In the genomic region with DNA sequence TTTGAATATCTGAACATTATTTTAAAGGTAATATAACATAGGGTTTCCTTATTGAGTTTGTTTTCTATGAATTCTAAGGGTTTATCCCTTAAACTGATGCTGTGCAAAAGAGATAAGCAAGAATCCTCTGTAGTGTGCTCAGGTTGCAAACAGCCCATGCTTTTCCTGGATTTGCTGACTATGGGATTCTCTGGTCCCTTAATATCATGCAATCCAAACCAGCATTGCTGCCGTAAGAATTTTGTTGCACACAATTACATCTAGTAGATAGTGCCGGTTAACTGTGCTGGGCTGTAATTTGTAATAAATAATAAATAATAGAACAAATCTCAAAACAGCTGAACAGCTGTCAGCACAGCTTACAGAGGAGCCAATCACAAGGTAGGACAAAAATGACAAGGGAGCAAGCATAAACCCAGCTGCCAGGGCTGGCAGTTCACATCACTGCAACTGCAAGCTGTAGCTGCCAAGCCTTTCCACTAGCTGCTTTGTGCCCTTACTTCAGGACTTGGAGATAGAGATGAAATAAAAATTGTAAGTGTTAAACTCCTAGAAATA, we compare ENCODE assay signal across 21 mouse cellular contexts.
DNase-seq lines count a peak whose midpoint lies in the region; ATAC-seq and TF ChIP-seq lines count a peak whose summit lies in the region.
"Had no signal": no experiment of that assay in that cellular context is flagged by ENCODE, and none has a peak within 500 bp of the region (broad histone marks: within the 10 kb centered on the region; RNA-seq: fewer than 3 reads in every experiment).

No protein-coding gene starts in this region.

- no peaks in the 10 kb centered on the region for H3K27me3 ChIP-seq in hindbrain, embryonic 13.5 days
- H3K27me3 ChIP-seq in hindbrain, embryonic 10.5 days (ENCODE audit: insufficient read depth, poor library complexity, severe bottlenecking): no peaks in the 10 kb centered on the region
- no peaks in the 10 kb centered on the region for H3K27me3 ChIP-seq in hindbrain, embryonic 16.5 days (replicated peaks; ENCODE audit: control insufficient read depth, insufficient read depth, low read length)
- no peaks in the 10 kb centered on the region for H3K27me3 ChIP-seq in neural tube, embryonic 15.5 days (replicated peaks)
- H3K27me3 ChIP-seq: heart, embryonic 13.5 days; intestine, embryonic 15.5 days; kidney, embryonic 15.5 days; limb, embryonic 13.5 days; neural tube, embryonic 12.5 days had no signal

- H3K4me2 ChIP-seq in hindbrain, embryonic 13.5 days: no peak overlapping the region
- H3K4me2 ChIP-seq in hindbrain, embryonic 16.5 days (ENCODE audit: low read length): no peak overlapping the region
- H3K4me2 ChIP-seq in neural tube, embryonic 15.5 days: no peak overlapping the region
- H3K4me2 ChIP-seq: heart, embryonic 13.5 days; intestine, embryonic 15.5 days; kidney, embryonic 15.5 days; limb, embryonic 13.5 days; neural tube, embryonic 12.5 days had no signal

- H3K9ac ChIP-seq in hindbrain, embryonic 13.5 days: no peak overlapping the region
- no peak overlapping the region for H3K9ac ChIP-seq in hindbrain, embryonic 16.5 days (ENCODE audit: low read depth, low read length)
- no peak overlapping the region for H3K9ac ChIP-seq in neural tube, embryonic 15.5 days (replicated peaks)
- H3K9ac ChIP-seq: forebrain, postnatal 0 days; heart, embryonic 13.5 days; intestine, embryonic 15.5 days; kidney, embryonic 15.5 days; limb, embryonic 13.5 days; liver, embryonic 14.5 days; neural tube, embryonic 12.5 days had no signal

- no peak for TF ChIP-seq CTCF in brain, embryonic 14.5 days (IDR thresholded peaks at IDR 0.05; ENCODE audit: borderline replicate concordance, extremely low read depth, insufficient read depth, insufficient read length)

- DNase-seq in hindbrain, embryonic 10.5 days (ENCODE audit: low spot score): no peak
- DNase-seq in brain, embryonic 14.5 days (ENCODE audit: low read depth): peak; percentile 53
- DNase-seq in gastrocnemius, postnatal 4 days (ENCODE audit: low spot score in 2 of 2): no peak
- DNase-seq in gastrocnemius, postnatal 10 days: no peak
- DNase-seq: adrenal gland, adult 2 months; cerebellum, adult 9-10 months; forebrain, postnatal 0 days; gastrocnemius, adult 2 months; heart, adult 18-20 months; heart, postnatal 36 days had no signal

- TF ChIP-seq POLR2A in brain, embryonic 14.5 days (IDR thresholded peaks at IDR 0.05; ENCODE audit: borderline replicate concordance, extremely low read depth, insufficient read depth, insufficient read length, poor library complexity, severe bottlenecking): no peak

- peak; percentile 54; the same call in 1 of the 2 replicates for ATAC-seq in hindbrain, embryonic 13.5 days (ENCODE audit: low FRiP score)
- peak; percentile 79 for ATAC-seq in hindbrain, embryonic 16.5 days
- ATAC-seq in neural tube, embryonic 15.5 days (ENCODE audit: low FRiP score): peak; percentile 90
- ATAC-seq: forebrain, postnatal 0 days; intestine, embryonic 15.5 days had no signal

- no peak overlapping the region for H3K27ac ChIP-seq in hindbrain, embryonic 13.5 days
- H3K27ac ChIP-seq in hindbrain, embryonic 10.5 days: no peak overlapping the region
- H3K27ac ChIP-seq in hindbrain, embryonic 16.5 days (ENCODE audit: low read depth, low read length): no peak overlapping the region
- H3K27ac ChIP-seq in neural tube, embryonic 15.5 days (replicated peaks): no peak overlapping the region
- H3K27ac ChIP-seq: gastrocnemius, adult 2 months; heart, embryonic 13.5 days; intestine, embryonic 15.5 days; kidney, embryonic 15.5 days; limb, embryonic 13.5 days; liver, embryonic 14.5 days; neural tube, embryonic 12.5 days; stomach, postnatal 0 days had no signal

- H3K36me3 ChIP-seq in hindbrain, embryonic 13.5 days: no peaks in the 10 kb centered on the region
- H3K36me3 ChIP-seq in hindbrain, embryonic 10.5 days: no peaks in the 10 kb centered on the region
- no peaks in the 10 kb centered on the region for H3K36me3 ChIP-seq in hindbrain, embryonic 16.5 days (ENCODE audit: control insufficient read depth, insufficient read depth, low read length)
- H3K36me3 ChIP-seq in neural tube, embryonic 15.5 days: no peaks in the 10 kb centered on the region
- H3K36me3 ChIP-seq: heart, embryonic 13.5 days; intestine, embryonic 15.5 days; kidney, embryonic 15.5 days; limb, embryonic 13.5 days; neural tube, embryonic 12.5 days had no signal

- WGBS in hindbrain, embryonic 13.5 days: 69% methylated on average over 2 of the region's 2 CpGs
- WGBS in hindbrain, embryonic 10.5 days: 90% methylated on average over 2 of the region's 2 CpGs
- 53% methylated on average over 2 of the region's 2 CpGs for WGBS in hindbrain, embryonic 16.5 days
- WGBS in neural tube, embryonic 15.5 days: 43% methylated on average over 2 of the region's 2 CpGs

- no peak overlapping the region for H3K4me3 ChIP-seq in hindbrain, embryonic 13.5 days
- H3K4me3 ChIP-seq in hindbrain, embryonic 10.5 days: no peak overlapping the region
- no peak overlapping the region for H3K4me3 ChIP-seq in hindbrain, embryonic 16.5 days (ENCODE audit: low read length)
- H3K4me3 ChIP-seq in neural tube, embryonic 15.5 days (replicated peaks): no peak overlapping the region
- H3K4me3 ChIP-seq: erythroblast, embryonic 14.5 days; gastrocnemius, adult 2 months; heart, embryonic 13.5 days; intestine, embryonic 15.5 days; kidney, embryonic 15.5 days; limb, embryonic 13.5 days; neural tube, embryonic 12.5 days had no signal

- H3K4me1 ChIP-seq in hindbrain, embryonic 13.5 days (replicated peaks): no peaks in the 10 kb centered on the region
- H3K4me1 ChIP-seq in hindbrain, embryonic 10.5 days (replicated peaks): no peaks in the 10 kb centered on the region
- H3K4me1 ChIP-seq in hindbrain, embryonic 16.5 days (ENCODE audit: control insufficient read depth, insufficient read depth, low read depth, low read length): no peaks in the 10 kb centered on the region
- H3K4me1 ChIP-seq in neural tube, embryonic 15.5 days: no peaks in the 10 kb centered on the region
- H3K4me1 ChIP-seq: heart, embryonic 13.5 days; intestine, embryonic 15.5 days; kidney, embryonic 15.5 days; limb, embryonic 13.5 days; neural tube, embryonic 12.5 days had no signal

- no peaks in the 10 kb centered on the region for H3K9me3 ChIP-seq in hindbrain, embryonic 13.5 days
- no peaks in the 10 kb centered on the region for H3K9me3 ChIP-seq in hindbrain, embryonic 10.5 days
- H3K9me3 ChIP-seq in hindbrain, embryonic 16.5 days (ENCODE audit: control insufficient read depth, low read length): no peaks in the 10 kb centered on the region
- H3K9me3 ChIP-seq in neural tube, embryonic 15.5 days (replicated peaks): no peaks in the 10 kb centered on the region
- H3K9me3 ChIP-seq: heart, embryonic 13.5 days; intestine, embryonic 15.5 days; kidney, embryonic 15.5 days; limb, embryonic 13.5 days; neural tube, embryonic 12.5 days had no signal
